Mouse (Mus musculus) MEL (cell line): ENCODE measurements around the gene Olfr263. TPM values are rescaled to one million over a fixed set of nuclear protein-coding genes. Genes with fewer than 3 reads are reported as not detected.
A peak's percentile ranks its signal among the peaks of the same experiment; 100 is the strongest.

Source experiments
- DNase-seq: peaks from one replicate; pipeline ENCODE4 v3.0.0; 2011; ENCODE audit warnings: low read depth, low spot score
- H3K27ac ChIP-seq: 2 replicates; pipeline ENCODE4 v1.5.1; 2012; ENCODE audit warnings: low read depth, mild to moderate bottlenecking, control low read depth, low read length, moderate library complexity; ENCODE audit not compliant: control insufficient read depth
- H3K27me3 ChIP-seq, 2 experiments: fragments of 150-350 bp in 1 of 2; sonication (generic) in 1 of 2; 2 replicates each; pipeline ENCODE4 v1.6.1; 2012; ENCODE audit warnings: low read length in 2 of 2, mild to moderate bottlenecking in 2 of 2, improper control_type of control experiment in 1 of 2, moderate library complexity in 1 of 2; ENCODE audit not compliant: insufficient read depth in 2 of 2, control insufficient read depth in 1 of 2
- H3K36me3 ChIP-seq, 2 experiments: 2 replicates each; pipeline ENCODE4 v1.6.1; 2012 to 2014; ENCODE audit warnings: low read length in 2 of 2, improper control_type of control experiment in 1 of 2, inconsistent platforms in 1 of 2, mild to moderate bottlenecking in 1 of 2; ENCODE audit not compliant: insufficient read depth in 2 of 2, control insufficient read depth in 1 of 2
- H3K4me1 ChIP-seq, 2 experiments: fragments of 150-350 bp in 1 of 2; sonication (generic) in 1 of 2; 2 replicates each; pipeline ENCODE4 v1.6.1; 2012; ENCODE audit warnings: low read length in 2 of 2, improper control_type of control experiment in 1 of 2, mild to moderate bottlenecking in 1 of 2; ENCODE audit not compliant: insufficient read depth in 2 of 2, control insufficient read depth in 1 of 2
- H3K4me3 ChIP-seq, 2 experiments: fragments of 150-350 bp in 1 of 2; sonication (generic) in 1 of 2; 2 replicates each; pipeline ENCODE4 v1.5.1; 2012; ENCODE audit warnings: low read depth in 2 of 2, low read length in 2 of 2, mild to moderate bottlenecking in 2 of 2, moderate library complexity in 2 of 2, control low read depth in 1 of 2, improper control_type of control experiment in 1 of 2; ENCODE audit not compliant: control insufficient read depth in 1 of 2, insufficient read depth in 1 of 2
- H3K79me2 ChIP-seq: 2 replicates; pipeline ENCODE4 v1.6.1; 2012; ENCODE audit warnings: mild to moderate bottlenecking, low read length, moderate library complexity; ENCODE audit not compliant: control insufficient read depth, poor library complexity, insufficient read depth
- H3K9ac ChIP-seq: 2 replicates; pipeline ENCODE4 v1.6.1; 2012; ENCODE audit warnings: low read depth, mild to moderate bottlenecking, control low read depth, low read length, moderate library complexity; ENCODE audit not compliant: control insufficient read depth, poor library complexity, severe bottlenecking
- H3K9me3 ChIP-seq: fragments of 150-350 bp; sonication (generic); replicated peaks from 2 replicates; pipeline ENCODE4 v1.6.1; 2012; ENCODE audit warnings: mild to moderate bottlenecking, low read length, improper control_type of control experiment, moderate library complexity; ENCODE audit not compliant: insufficient read depth
- E2F4 ChIP-seq: IDR thresholded peaks from 2 replicates; pipeline ENCODE4 v1.6.1; 2011; ENCODE audit warnings: low read depth, low read length, improper control_type of control experiment, borderline replicate concordance
- ELF1 ChIP-seq: IDR thresholded peaks from 2 replicates; pipeline ENCODE4 v1.6.1; 2014; ENCODE audit warnings: low read depth, mild to moderate bottlenecking, inconsistent platforms, low read length, improper control_type of control experiment, moderate library complexity
- GABPA ChIP-seq: IDR thresholded peaks from 2 replicates; pipeline ENCODE4 v1.6.1; 2012; ENCODE audit warnings: low read depth, mild to moderate bottlenecking, inconsistent platforms, low read length, improper control_type of control experiment, moderate library complexity
- KAT2A ChIP-seq: conservative IDR thresholded peaks from 2 replicates; pipeline ENCODE4 v1.6.1; 2012; ENCODE audit warnings: low read depth, low read length, improper control_type of control experiment, inconsistent platforms
- MYC ChIP-seq: IDR thresholded peaks from 2 replicates; pipeline ENCODE4 v1.6.1; 2011; ENCODE audit warnings: low read depth, mild to moderate bottlenecking, low read length, improper control_type of control experiment, moderate library complexity
- POLR2A ChIP-seq, 2 experiments: IDR thresholded peaks; 2 replicates each; pipeline ENCODE4 v1.6.1; 2011 to 2012; ENCODE audit warnings: low read length in 2 of 2, mild to moderate bottlenecking in 2 of 2, control low read depth in 1 of 2, improper control_type of control experiment in 1 of 2, low read depth in 1 of 2, moderate library complexity in 1 of 2; ENCODE audit not compliant: control insufficient read depth in 1 of 2, insufficient read depth in 1 of 2, poor library complexity in 1 of 2
- POLR2AphosphoS5 ChIP-seq: IDR thresholded peaks from 2 replicates; pipeline ENCODE4 v1.6.1; 2012; ENCODE audit warnings: low read depth, borderline replicate concordance, mild to moderate bottlenecking, inconsistent platforms, low read length, moderate library complexity, mixed read lengths
- RAD21 ChIP-seq: IDR thresholded peaks from 2 replicates; pipeline ENCODE4 v1.6.1; 2011; ENCODE audit warnings: mild to moderate bottlenecking, low read depth, low read length, improper control_type of control experiment
- RCOR1 ChIP-seq: IDR thresholded peaks from 2 replicates; pipeline ENCODE4 v1.6.1; 2012; ENCODE audit warnings: low read depth, mild to moderate bottlenecking, inconsistent platforms, low read length, improper control_type of control experiment
- TAL1 ChIP-seq: IDR thresholded peaks from 2 replicates; pipeline ENCODE4 v1.6.1; 2012; ENCODE audit warnings: mild to moderate bottlenecking, inconsistent platforms, low read length, moderate library complexity, mixed read lengths
- TBP ChIP-seq: IDR thresholded peaks from 2 replicates; pipeline ENCODE4 v1.8.0; 2011; ENCODE audit warnings: low read depth, low read length, improper control_type of control experiment
- UBTF ChIP-seq: IDR thresholded peaks from 2 replicates; pipeline ENCODE4 v1.6.1; 2012; ENCODE audit warnings: low read depth, mild to moderate bottlenecking, inconsistent platforms, low read length, improper control_type of control experiment, moderate library complexity, borderline replicate concordance; ENCODE audit not compliant: insufficient read depth
- polyA plus RNA-seq, 2 experiments: library from polyadenylated mRNA; stranded (reverse) in 1 of 2; unstranded in 1 of 2; fragments of >175 nt in 1 of 2; fragments of >200 nt in 1 of 2; gene quantifications; 2 replicates each; pipeline versions ENCODE4 v1.2.1 to v1.2.4; 2012; ENCODE audit warnings: low replicate concordance in 2 of 2, low read depth in 1 of 2; ENCODE audit not compliant: insufficient read length in 2 of 2, insufficient read depth in 1 of 2, missing spikeins in 1 of 2
- total RNA-seq: library from RNA; depleted of rRNA; stranded (reverse); fragments of 300-350 nt; gene quantifications from 2 replicates; pipeline ENCODE4 v1.2.3, GENCODE M21; 2012

The Olfr263 gene
- total and polyA plus RNA-seq, 3 experiments = not detected

GRCm38 (mm10) chr13:21179724-21180550 lies 50.5 kb downstream of the Olfr263 start:
- Histone ChIP-seq H3K27ac (peak overlapping the region; percentile 97), H3K36me3 (peaks cover 23 to 45% of the 10 kb centered on the region in 2 experiments), H3K27me3 (no peaks in the 10 kb centered on the region), H3K9ac (peak overlapping the region; percentile 90), H3K9me3 (no peaks in the 10 kb centered on the region), H3K4me1 (peaks cover 13 to 29% of the 10 kb centered on the region in 2 experiments), H3K4me3 (peak overlapping the region; percentile 48 to 86), H3K79me2 (peaks cover 44% of the 10 kb centered on the region)
- TF ChIP-seq TBP (peak; percentile 98), POLR2A (IDR thresholded peaks at IDR 0.05; ENCODE audit: control insufficient read depth in 1 of 2, insufficient read depth in 1 of 2, low read depth in 1 of 2, low read length in 2 of 2, poor library complexity in 1 of 2) (peak; percentile 65 to 93), TAL1 (no peak), UBTF (0 out of 2 replicates have a peak, but pooled peaks have one; percentile 78), RAD21 (no peak)
- DNase-seq = peak; percentile 98

- peak in 1 of 2 experiments; percentile 33; a peak in 2 of 4 replicates for TF ChIP-seq POLR2A (IDR thresholded peaks at IDR 0.05; ENCODE audit: control insufficient read depth in 1 of 2, insufficient read depth in 1 of 2, low read depth in 1 of 2, low read length in 2 of 2, poor library complexity in 1 of 2)
- 0 out of 2 replicates have a peak, but pooled peaks have one; percentile 66 for TF ChIP-seq POLR2AphosphoS5
- TF ChIP-seq UBTF = 0 out of 2 replicates have a peak, but pooled peaks have one; percentile 24
- TF ChIP-seq RCOR1 = no peak
- Histone ChIP-seq H3K79me2 (peaks cover 53% of the 10 kb centered on the region), H3K27me3 (no peaks in the 10 kb centered on the region), H3K9me3 (no peaks in the 10 kb centered on the region), H3K4me1 (peaks cover 13 to 29% of the 10 kb centered on the region in 2 experiments), H3K9ac (peak overlapping the region; percentile 90), H3K27ac (peak overlapping the region; percentile 97), H3K4me3 (peak overlapping the region; percentile 48 to 86), H3K36me3 (peaks cover 30 to 52% of the 10 kb centered on the region in 2 experiments)
- peak; percentile 81 for DNase-seq
Measured at GRCm38 (mm10) chr13:21180551-21181530, 51.4 kb downstream of the Olfr263 start.

GRCm38 (mm10) chr13:21181996-21182395 lies 52.6 kb downstream of the Olfr263 start:
- H3K36me3 ChIP-seq = peaks cover 40 to 56% of the 10 kb centered on the region in 2 experiments

More at GRCm38 (mm10) chr13:21181996-21182395, 52.6 kb downstream of the Olfr263 start:
- Histone ChIP-seq H3K27me3 (no peaks in the 10 kb centered on the region), H3K27ac (no peak overlapping the region), H3K9me3 (no peaks in the 10 kb centered on the region), H3K4me1 (peaks cover 13 to 29% of the 10 kb centered on the region in 2 experiments), H3K79me2 (peaks cover 58% of the 10 kb centered on the region), H3K4me3 (peak overlapping the region; percentile 48 to 86), H3K9ac (peak overlapping the region; percentile 90)
- no peak for DNase-seq
- TF ChIP-seq E2F4 (no peak), GABPA (no peak), RCOR1 (no peak), MYC (no peak), KAT2A (no peak), ELF1 (no peak), POLR2A (IDR thresholded peaks at IDR 0.05; ENCODE audit: control insufficient read depth in 1 of 2, insufficient read depth in 1 of 2, low read depth in 1 of 2, low read length in 2 of 2, poor library complexity in 1 of 2) (peak in 1 of 2 experiments; percentile 29; a peak in 1 of 4 replicates)
